Mouse (Mus musculus) hindbrain, embryonic 13.5 days (tissue): ENCODE results near the gene Ddc. TPM values are rescaled to one million over a fixed set of nuclear protein-coding genes. Genes with fewer than 3 reads are reported as not detected.

Experiments
- ATAC-seq: fragments of 200-750 bp; cut with Nextera tagmentation; 2 replicates; pipeline ENCODE4 v1.8.0; 2017; ENCODE audit warnings: moderate TSS enrichment; ENCODE audit not compliant: low FRiP score
- H3K27ac ChIP-seq: fragments of 300-500 bp; sonication (generic); 2 replicates; pipeline ENCODE4 v1.5.1; 2015; ENCODE audit warnings: inconsistent platforms, mild to moderate bottlenecking, moderate library complexity
- H3K27me3 ChIP-seq: fragments of 300-500 bp; sonication (generic); 2 replicates; pipeline ENCODE4 v1.6.1; 2015; ENCODE audit warnings: mild to moderate bottlenecking, inconsistent platforms
- H3K36me3 ChIP-seq: fragments of 300-500 bp; sonication (generic); 2 replicates; pipeline ENCODE4 v1.6.1; 2015; ENCODE audit warnings: mild to moderate bottlenecking, inconsistent platforms
- H3K4me1 ChIP-seq: fragments of 300-500 bp; sonication (generic); replicated peaks from 2 replicates; pipeline ENCODE4 v1.6.1; 2015; ENCODE audit warnings: inconsistent platforms
- H3K4me2 ChIP-seq: fragments of 300-500 bp; sonication (generic); 2 replicates; pipeline ENCODE4 v1.6.1; 2015; ENCODE audit warnings: inconsistent platforms, mild to moderate bottlenecking, moderate library complexity
- H3K4me3 ChIP-seq: fragments of 300-500 bp; sonication (generic); 2 replicates; pipeline ENCODE4 v1.5.1; 2015; ENCODE audit warnings: mild to moderate bottlenecking, inconsistent platforms
- H3K9ac ChIP-seq: fragments of 300-500 bp; sonication (generic); 2 replicates; pipeline ENCODE4 v1.6.1; 2015; ENCODE audit warnings: mild to moderate bottlenecking, inconsistent platforms
- H3K9me3 ChIP-seq: fragments of 300-500 bp; sonication (generic); 2 replicates; pipeline ENCODE4 v1.6.1; 2016; ENCODE audit warnings: inconsistent platforms
- WGBS: fragments of 180-500 bp; shearing (Covaris S2); methylation state at CpG from one replicate; pipeline ENCODE4 v1.1.7; 2015; 5-methylcytosine and 5-hydroxymethylcytosine counted together
- polyA plus RNA-seq: library from polyadenylated mRNA; unstranded; fragments of >200 nt; fragmentation: Nextera tagmentation; extraction: Ambion mirVana; gene quantifications from 2 replicates; pipeline ENCODE4 v1.2.1, GENCODE M21; 2015

The Ddc gene
- 5.8 and 7.7 TPM in 2 replicates for polyA plus RNA-seq

GRCm38 (mm10) chr11:11897645-11898357 is at the start of gene Ddc:
TSS of gene Ddc (minus strand) at chr11:11898144.
- Histone ChIP-seq H3K9ac (no peak within 1 kb of the TSS), H3K4me2 (no peak within 1 kb of the TSS), H3K27me3 (no peaks in the 10 kb centered on the region), H3K27ac (no peak within 1 kb of the TSS), H3K4me1 (no peaks in the 10 kb centered on the region), H3K36me3 (no peaks in the 10 kb centered on the region), H3K4me3 (no peak within 1 kb of the TSS), H3K9me3 (no peaks in the 10 kb centered on the region)
- 78% methylated on average over 12 of the region's 12 CpGs for WGBS
- no peak for ATAC-seq

GRCm38 (mm10) chr11:11945766-11946165 is 47.8 kb upstream of the Ddc start:
- Histone ChIP-seq H3K9ac (no peak overlapping the region), H3K36me3 (peaks cover 10% of the 10 kb centered on the region; the same call in 1 of the 2 replicates), H3K9me3 (no peaks in the 10 kb centered on the region), H3K4me1 (peaks cover 6% of the 10 kb centered on the region; the same call in 1 of the 2 replicates), H3K4me3 (no peak overlapping the region), H3K27me3 (no peaks in the 10 kb centered on the region), H3K4me2 (no peak overlapping the region), H3K27ac (no peak overlapping the region)
- 95% methylated on average over 4 of the region's 4 CpGs for WGBS
- ATAC-seq = no peak

GRCm38 (mm10) chr11:11944814-11945213 is 46.9 kb upstream of the Ddc start:
- Histone ChIP-seq H3K4me1 (peaks cover 6% of the 10 kb centered on the region; the same call in 1 of the 2 replicates), H3K4me3 (no peak overlapping the region), H3K36me3 (peaks cover 10% of the 10 kb centered on the region; the same call in 1 of the 2 replicates), H3K27me3 (no peaks in the 10 kb centered on the region), H3K9me3 (no peaks in the 10 kb centered on the region), H3K4me2 (no peak overlapping the region), H3K27ac (no peak overlapping the region), H3K9ac (no peak overlapping the region)
- WGBS = 95% methylated on average over 4 of the region's 4 CpGs
- no peak for ATAC-seq

GRCm38 (mm10) chr11:11944082-11944349 is 46.1 kb upstream of the Ddc start:
- no peak overlapping the region for H3K27ac ChIP-seq
- no peak overlapping the region for H3K9ac ChIP-seq
- H3K36me3 ChIP-seq = peaks cover 10% of the 10 kb centered on the region; the same call in 1 of the 2 replicates
- H3K4me1 ChIP-seq = peaks cover 6% of the 10 kb centered on the region; the same call in 1 of the 2 replicates
- no peak overlapping the region for H3K4me2 ChIP-seq
- no peaks in the 10 kb centered on the region for H3K9me3 ChIP-seq
- no peaks in the 10 kb centered on the region for H3K27me3 ChIP-seq
- ATAC-seq = no peak
- H3K4me3 ChIP-seq = no peak overlapping the region

- no peak overlapping the region for H3K4me2 ChIP-seq
- H3K9ac ChIP-seq = no peak overlapping the region
- peaks cover 10% of the 10 kb centered on the region; the same call in 1 of the 2 replicates for H3K36me3 ChIP-seq
- H3K4me3 ChIP-seq = no peak overlapping the region
- 79% methylated on average over 13 of the region's 13 CpGs for WGBS
- H3K9me3 ChIP-seq = no peaks in the 10 kb centered on the region
- H3K27ac ChIP-seq = no peak overlapping the region
- peaks cover 3% of the 10 kb centered on the region; the same call in 1 of the 2 replicates for H3K4me1 ChIP-seq
- no peaks in the 10 kb centered on the region for H3K27me3 ChIP-seq
- ATAC-seq = no peak
Observed at GRCm38 (mm10) chr11:11943240-11944081, 45.5 kb upstream of the Ddc start.

- no peaks in the 10 kb centered on the region for H3K9me3 ChIP-seq
- H3K4me3 ChIP-seq = no peak overlapping the region
- no peaks in the 10 kb centered on the region for H3K27me3 ChIP-seq
- H3K36me3 ChIP-seq = peaks cover 19% of the 10 kb centered on the region
- no peaks in the 10 kb centered on the region for H3K4me1 ChIP-seq
- no peak for ATAC-seq
- H3K9ac ChIP-seq = no peak overlapping the region
- no peak overlapping the region for H3K4me2 ChIP-seq
- WGBS = 39% methylated on average over 6 of the region's 6 CpGs
- no peak overlapping the region for H3K27ac ChIP-seq
Observed at GRCm38 (mm10) chr11:11942320-11943217, 44.6 kb upstream of the Ddc start.

- no peak for ATAC-seq
- H3K27ac ChIP-seq = no peak overlapping the region
- 0 out of 2 replicates have a peak, but pooled peaks cover 3% of the 10 kb centered on the region for H3K27me3 ChIP-seq
- no peak overlapping the region for H3K9ac ChIP-seq
- H3K36me3 ChIP-seq = peaks cover 35% of the 10 kb centered on the region
- 26% methylated on average over 5 of the region's 5 CpGs for WGBS
- no peak overlapping the region for H3K4me3 ChIP-seq
- no peaks in the 10 kb centered on the region for H3K4me1 ChIP-seq
- H3K9me3 ChIP-seq = no peaks in the 10 kb centered on the region
- H3K4me2 ChIP-seq = no peak overlapping the region
Observed at GRCm38 (mm10) chr11:11940833-11941681, 43.1 kb upstream of the Ddc start.

GRCm38 (mm10) chr11:11939611-11940010 is 41.7 kb upstream of the Ddc start:
- H3K4me3 ChIP-seq = no peak overlapping the region
- no peaks in the 10 kb centered on the region for H3K4me1 ChIP-seq
- no peaks in the 10 kb centered on the region for H3K9me3 ChIP-seq
- no peak overlapping the region for H3K4me2 ChIP-seq
- H3K27ac ChIP-seq = no peak overlapping the region
- no peak for ATAC-seq
- no peak overlapping the region for H3K9ac ChIP-seq
- H3K27me3 ChIP-seq = 0 out of 2 replicates have a peak, but pooled peaks cover 4% of the 10 kb centered on the region
- peaks cover 39% of the 10 kb centered on the region for H3K36me3 ChIP-seq
- WGBS = 86% methylated on average over 3 of the region's 3 CpGs

- Histone ChIP-seq H3K4me3 (no peak overlapping the region), H3K4me1 (no peaks in the 10 kb centered on the region), H3K36me3 (peaks cover 41% of the 10 kb centered on the region), H3K9ac (no peak overlapping the region), H3K27ac (no peak overlapping the region), H3K4me2 (no peak overlapping the region), H3K27me3 (0 out of 2 replicates have a peak, but pooled peaks cover 4% of the 10 kb centered on the region), H3K9me3 (no peaks in the 10 kb centered on the region)
- WGBS = 95% methylated on average over 1 of the region's 1 CpGs
- no peak for ATAC-seq
Observed at GRCm38 (mm10) chr11:11938591-11938990, 40.6 kb upstream of the Ddc start.

- no peak overlapping the region for H3K27ac ChIP-seq
- 91% methylated on average over 10 of the region's 10 CpGs for WGBS
- no peak for ATAC-seq
- H3K4me1 ChIP-seq = peaks cover 1% of the 10 kb centered on the region; the same call in 1 of the 2 replicates
- H3K27me3 ChIP-seq = 0 out of 2 replicates have a peak, but pooled peaks cover 4% of the 10 kb centered on the region
- H3K4me2 ChIP-seq = no peak overlapping the region
- no peak overlapping the region for H3K9ac ChIP-seq
- no peaks in the 10 kb centered on the region for H3K9me3 ChIP-seq
- H3K4me3 ChIP-seq = no peak overlapping the region
- H3K36me3 ChIP-seq = peaks cover 47% of the 10 kb centered on the region
Observed at GRCm38 (mm10) chr11:11937340-11938030, 39.5 kb upstream of the Ddc start.

GRCm38 (mm10) chr11:11934808-11935207 is 36.9 kb upstream of the Ddc start:
- H3K9ac ChIP-seq = no peak overlapping the region
- no peak overlapping the region for H3K27ac ChIP-seq
- H3K9me3 ChIP-seq = no peaks in the 10 kb centered on the region
- no peak for ATAC-seq
- WGBS = 89% methylated on average over 8 of the region's 8 CpGs
- peaks cover 47% of the 10 kb centered on the region for H3K36me3 ChIP-seq
- 0 out of 2 replicates have a peak, but pooled peaks cover 4% of the 10 kb centered on the region for H3K27me3 ChIP-seq
- H3K4me2 ChIP-seq = no peak overlapping the region
- no peak overlapping the region for H3K4me3 ChIP-seq
- peaks cover 10% of the 10 kb centered on the region for H3K4me1 ChIP-seq
